Mouse (Mus musculus) lung, postnatal 25 days (tissue): ENCODE results near the gene Cnih4.
A peak's percentile ranks its signal among the peaks of the same experiment; 100 is the strongest.

Experiments
- DNase-seq: peaks from one replicate; pipeline ENCODE4 v3.0.0; 2022; ENCODE audit warnings: low spot score

Cnih4 gene

DNA sequence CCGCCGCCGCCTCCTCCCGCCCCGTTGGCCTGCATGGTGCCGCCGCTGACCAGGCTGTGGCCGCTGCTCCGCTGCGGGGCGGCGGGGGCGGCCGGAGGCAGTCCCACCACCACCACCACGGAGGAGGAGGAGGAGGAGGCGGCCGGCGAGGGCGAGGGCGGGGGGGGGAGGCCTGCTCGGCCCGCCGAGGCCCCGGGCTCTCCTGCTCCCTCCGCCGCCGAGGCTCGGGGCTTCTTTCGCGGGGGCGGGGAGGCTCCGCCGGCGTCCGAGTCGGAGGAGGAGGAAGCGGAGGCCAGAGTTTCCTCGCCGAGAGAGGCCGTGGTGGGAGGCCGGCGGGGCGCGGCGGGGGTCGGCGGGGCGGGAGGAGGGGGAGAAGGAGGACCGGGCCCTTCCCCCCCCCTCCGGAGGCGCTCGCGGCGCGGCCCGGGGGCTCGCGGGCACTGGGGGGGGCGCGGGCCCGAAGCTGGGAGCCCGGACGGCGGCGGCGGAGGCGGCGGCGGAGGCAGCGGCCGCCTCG lies 67.0 kb downstream of the Cnih4 start:
- DNase-seq: no peak

DNA sequence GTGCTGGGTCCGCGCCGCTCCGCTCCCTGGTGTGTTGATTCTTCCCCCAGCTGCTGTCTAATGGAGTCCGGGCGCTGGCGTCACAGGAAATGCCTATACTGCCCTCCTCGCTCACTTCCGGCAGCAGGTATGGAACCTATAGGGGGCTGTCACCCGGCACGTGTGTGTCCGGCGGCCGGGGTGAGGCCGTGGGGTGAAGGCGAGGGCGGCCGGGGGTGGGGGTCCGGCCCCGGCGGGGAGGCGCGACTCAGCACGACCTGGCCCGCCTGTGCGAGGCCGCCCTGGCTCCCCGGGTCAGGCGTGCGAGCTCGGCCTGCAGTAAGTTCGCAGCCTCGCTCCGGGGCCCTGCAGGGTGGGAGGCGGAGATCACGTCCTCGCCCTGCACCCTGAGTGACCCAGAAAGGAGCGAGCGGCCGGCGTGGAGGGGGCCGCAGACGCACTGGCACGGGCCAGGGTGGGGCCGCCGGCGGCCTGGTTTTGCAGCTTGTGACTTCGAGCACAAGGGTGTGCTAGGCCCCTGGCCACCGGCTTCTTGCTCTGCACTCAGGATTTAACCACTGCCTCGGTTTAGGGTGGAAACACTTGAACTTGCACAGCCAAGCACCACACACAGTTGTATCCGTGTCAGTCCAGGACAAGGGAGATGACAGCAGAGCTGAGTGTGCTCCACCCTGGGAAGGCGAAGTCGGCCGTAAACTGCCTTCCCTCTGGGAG lies 67.6 kb downstream of the Cnih4 start, which contains the start of gene Wdr26:
Wdr26 (minus strand) TSS at position 82 of the 714 bp plus-strand sequence.
- peak; percentile 86 for DNase-seq

DNA sequence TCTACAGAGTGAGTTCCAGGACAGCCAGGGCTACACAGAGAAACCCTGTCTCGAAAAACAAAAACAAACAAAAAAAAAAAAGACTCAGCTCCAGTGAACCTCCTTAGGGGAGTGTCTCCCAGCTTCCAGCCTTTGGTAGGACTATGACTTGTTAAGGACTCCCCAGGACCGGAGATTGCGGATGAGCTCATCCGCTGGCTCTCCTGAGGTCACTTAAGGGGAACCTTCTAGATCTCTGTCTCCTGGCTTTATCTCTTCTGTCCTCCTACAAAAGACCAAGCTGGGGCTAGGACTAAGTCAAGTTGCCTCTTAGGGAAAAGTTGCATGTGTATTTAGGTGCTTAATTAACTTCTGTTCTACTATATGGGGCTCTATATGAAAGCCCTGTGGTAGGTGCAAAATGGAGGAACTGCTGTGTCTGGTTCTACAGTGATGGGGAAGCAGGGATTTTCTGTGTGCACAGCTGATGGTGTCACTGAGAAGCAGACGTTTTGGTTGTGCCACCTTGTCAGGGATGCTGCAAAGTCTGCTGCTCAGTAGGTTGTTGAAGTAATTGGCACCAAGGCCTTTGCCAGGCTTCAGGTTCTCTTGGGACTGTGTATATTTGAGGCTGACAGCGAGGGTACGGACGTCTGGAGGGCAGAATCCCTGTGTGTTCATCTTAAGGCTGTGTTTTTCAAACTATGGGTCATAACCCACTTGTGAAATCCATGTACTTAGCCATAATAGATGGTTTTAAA lies 70.0 kb downstream of the Cnih4 start:
- DNase-seq: no peak

DNA sequence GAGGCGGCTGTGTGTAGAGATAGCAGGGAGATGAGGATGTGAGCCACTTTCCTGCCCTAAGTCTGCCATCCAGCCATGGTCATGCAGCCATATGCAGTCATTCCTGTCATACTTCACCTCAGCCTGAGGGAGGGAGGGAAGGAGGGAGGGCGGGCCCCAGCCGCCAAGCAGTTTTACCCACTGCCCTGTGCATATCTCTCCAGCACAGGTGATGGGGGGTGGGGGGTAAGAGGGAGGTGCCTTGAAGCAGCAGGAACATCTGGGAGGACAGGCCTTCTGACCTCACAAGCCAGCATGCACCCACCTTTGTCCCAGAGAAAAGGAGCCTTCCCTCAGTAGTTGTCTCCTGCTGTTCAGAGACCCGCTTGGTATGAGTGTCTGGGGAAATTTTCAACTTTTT lies 71.8 kb downstream of the Cnih4 start:
- no peak for DNase-seq
